Mouse (Mus musculus) telencephalon, adult 2 months (tissue): ENCODE results near the gene Bbs7.
A peak's percentile ranks its signal among the peaks of the same experiment; 100 is the strongest.
"Not testable (repeated sequence)": the region's sequence is repeated elsewhere in the genome, so short reads cannot be mapped to it uniquely, and the experiment has no call there.

Experiments
- DNase-seq: peaks from one replicate; pipeline ENCODE4 v3.0.0-alpha.2; 2011; ENCODE audit warnings: low read depth, low spot score

The Bbs7 gene

DNA sequence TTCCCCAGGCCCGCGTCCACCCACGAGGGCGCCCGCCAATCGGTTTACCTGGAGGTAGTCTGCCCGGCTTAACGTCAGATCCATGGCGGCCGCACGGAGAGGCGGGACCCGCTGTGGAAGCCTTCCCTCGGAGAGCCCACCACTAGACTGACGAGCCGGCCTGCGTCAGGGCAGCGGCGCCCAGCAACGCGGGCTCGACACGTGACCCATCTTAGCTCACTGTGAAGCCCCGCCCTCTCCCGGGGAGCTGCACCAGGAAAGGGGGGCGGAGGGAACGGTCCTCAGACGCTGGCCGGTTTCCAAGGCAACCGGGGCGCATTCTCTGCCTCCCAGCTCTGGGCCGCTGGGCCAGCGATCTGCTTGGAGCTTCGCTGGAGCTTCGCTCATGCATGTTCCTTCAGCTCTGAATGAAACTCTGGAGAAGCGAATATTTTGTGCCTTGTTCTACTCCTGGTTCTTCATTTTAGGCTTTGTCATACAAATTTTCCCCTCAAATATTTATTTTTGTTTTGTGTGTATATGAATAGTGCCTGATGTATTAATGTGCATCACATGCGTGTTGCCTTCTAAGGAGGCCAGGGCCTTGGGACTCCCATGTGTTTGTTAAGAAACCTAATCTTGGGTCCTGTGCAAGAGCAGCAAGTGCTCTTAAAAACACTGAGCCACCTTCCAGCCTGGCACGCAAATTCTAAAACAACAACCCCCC, at the start of gene Bbs7:
Gene Bbs7 (minus strand): TSS at position 276 of the 706 bp plus-strand sequence.
- DNase-seq, result peak; percentile 95

DNA sequence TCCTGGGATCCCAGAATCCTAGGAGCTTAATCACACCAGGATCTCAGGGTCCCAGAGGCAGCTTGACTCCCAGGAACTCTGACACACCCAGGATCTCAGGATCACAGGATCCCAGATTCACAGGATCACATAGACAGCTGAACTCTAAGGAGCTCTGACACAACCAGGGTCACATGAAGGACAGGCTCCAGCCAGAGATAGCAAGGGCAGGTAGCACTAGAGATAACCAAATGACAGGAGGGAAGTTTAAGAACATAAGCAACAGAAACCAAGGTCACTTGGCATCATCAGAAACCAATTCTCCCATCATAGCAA, 31.9 kb upstream of the Bbs7 start:
- not testable (repeated sequence) for DNase-seq

DNA sequence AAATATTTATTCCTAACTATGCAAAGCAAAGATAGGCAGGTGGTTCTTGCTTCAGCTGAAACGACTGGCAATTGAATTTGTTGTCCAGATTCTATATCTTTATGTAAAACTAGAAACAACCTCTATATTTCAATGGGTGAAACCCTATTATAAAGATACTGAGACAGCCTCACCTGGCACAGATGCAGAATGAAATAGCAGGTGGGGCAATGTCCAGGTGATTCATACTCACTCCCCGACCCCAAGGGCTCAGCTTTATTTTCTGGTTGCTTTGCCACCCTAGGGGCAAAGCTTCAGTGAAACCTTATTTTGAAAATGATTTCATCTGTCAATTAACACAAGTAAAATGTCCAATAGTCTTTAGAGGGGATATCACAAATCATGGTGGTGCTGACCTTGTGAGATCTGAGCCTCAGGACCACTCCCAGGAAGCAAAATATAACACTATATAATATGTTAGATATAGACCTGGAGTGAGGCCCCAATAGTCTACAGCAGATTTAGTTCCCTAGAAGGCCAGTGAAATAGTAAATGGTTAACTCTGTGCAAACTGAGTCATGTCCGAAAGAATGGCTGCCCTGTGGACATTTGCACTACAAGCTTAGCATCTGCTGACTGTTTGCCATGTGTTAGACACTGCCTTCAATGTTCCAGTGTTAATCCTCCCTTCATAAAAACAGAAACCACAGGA, 31.4 kb upstream of the Bbs7 start:
- no peak for DNase-seq

DNA sequence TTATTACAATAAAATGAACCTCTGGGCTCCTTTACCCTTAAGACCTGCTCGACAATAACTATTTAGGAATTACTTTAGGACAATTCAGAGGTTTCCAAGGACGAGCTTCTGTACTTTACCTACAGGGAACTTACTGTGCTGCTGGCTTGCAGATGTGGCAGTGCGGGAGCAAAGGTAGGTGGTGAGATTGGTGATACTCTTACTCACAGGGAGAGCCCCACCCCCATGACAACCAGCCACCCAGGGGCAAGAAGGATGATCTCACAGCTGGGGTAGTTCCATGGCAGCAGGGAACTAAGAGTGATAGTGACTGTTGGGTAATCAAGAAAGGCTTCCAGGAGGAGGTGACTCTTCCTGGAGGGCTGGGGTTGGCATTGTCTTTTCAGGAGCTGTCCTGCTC, 30.1 kb upstream of the Bbs7 start:
- no peak for DNase-seq

DNA sequence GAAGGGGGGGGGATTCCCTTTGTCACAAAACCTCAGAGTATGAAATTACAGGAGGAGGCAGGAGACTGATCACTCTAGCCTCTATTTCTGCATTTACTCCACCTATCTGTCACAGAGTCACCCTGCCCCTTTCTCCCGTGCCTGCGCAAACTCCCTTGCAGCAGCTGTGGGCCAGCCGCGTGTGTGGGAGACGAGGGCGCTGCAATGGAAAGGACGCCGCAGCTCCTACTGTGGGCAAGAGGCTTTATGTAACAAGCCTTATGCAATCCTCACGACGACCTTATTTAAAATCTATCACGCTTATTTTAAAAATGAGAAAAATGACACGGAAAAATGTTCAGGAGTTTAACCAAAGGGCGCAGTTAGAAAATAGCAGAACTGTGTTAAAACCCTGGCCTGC, 29.5 kb upstream of the Bbs7 start:
- peak; percentile 59 for DNase-seq

DNA sequence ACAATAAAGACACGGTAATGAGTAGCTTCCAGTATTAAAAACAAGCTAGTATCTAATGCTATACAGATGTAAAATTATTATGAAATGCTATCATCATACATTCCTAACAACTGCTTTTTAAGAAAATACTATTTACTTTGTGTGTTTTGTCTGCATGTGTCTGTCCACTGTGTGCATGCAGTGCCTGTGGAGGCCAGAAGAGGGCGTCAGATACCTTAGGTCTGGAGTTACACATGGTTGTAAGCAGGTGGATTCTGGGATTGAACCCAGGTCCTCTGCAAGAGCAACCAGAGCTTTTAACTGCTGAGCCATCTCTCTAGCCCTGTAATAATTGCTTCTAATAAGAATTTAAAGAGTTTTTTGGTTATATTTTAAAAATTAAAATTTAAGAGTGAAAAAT, 27.5 kb upstream of the Bbs7 start:
- DNase-seq, result no peak

DNA sequence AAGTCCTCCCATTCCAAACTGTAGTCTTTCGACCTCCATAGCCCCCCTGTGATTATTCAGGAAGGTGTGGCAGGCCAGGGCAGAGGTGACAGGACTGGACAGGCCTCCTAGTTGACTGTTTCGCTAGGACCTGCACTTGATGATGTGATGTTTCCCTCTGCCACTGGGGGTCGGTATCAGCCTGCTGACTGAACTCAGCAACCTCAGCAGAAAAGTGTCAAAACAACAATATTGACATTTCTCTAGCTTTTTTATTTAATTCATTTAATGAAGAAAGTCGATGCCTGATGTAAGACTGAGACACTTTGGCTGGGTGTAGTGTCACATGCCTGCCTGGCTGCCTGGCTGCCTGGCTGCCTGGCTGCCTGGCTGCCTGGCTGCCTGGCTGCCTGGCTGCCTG, 22.2 kb upstream of the Bbs7 start:
- DNase-seq, result no peak

DNA sequence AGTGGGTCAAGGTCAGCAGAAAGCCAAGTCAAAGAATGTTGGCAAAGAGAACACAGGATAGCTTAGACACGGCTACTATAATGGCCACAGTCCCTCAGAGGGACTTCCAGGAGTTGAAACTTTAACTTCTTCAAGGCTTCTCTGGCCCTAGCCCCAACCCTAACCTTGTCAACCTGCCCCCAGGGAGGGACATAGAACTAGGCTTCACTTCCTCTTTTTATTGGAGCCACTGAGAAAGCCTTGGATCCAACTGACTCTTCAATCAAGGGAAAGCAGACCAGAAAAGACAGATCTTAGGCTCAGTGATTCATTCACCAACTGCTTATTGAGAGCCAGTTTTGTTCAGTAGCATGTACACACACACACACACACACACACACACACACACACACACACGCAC, 13.5 kb upstream of the Bbs7 start:
- no peak for DNase-seq

DNA sequence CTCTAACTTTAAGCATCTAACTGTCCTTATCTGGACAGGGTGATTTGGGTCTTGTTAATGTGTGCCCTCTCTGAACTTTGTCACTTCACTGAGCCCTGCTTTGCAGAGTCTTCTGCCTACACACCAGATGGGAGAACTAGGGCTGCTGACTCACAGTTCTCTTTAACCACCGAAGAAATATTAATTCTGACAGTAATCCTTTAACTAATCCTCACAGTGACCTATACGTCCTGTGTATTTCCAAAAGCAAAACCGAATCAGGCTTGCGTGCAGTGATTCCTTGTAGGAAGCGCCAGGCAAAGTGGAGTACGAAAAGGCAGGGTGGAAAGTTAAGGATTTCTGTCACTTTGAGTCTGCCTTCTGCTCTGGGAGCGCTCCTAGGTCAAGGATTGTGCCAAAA, 4.9 kb upstream of the Bbs7 start:
- no peak for DNase-seq

DNA sequence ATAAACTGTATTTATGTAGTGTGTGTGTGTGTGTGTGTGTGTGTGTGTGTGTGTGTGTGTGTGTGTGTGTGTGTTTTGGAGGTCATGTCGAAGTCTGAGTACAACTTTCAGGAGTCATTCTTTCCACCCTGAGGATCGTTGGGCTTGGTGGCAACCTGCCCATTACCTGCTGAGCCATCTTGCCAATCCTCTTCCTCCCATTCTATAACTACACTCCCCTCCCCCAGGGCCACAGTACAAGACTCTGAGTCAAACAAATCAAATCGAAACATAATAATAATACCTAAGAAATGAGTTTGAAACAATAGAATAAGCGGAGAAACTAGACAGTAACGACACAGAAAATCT, 605 bp upstream of the Bbs7 start:
- no peak for DNase-seq

DNA sequence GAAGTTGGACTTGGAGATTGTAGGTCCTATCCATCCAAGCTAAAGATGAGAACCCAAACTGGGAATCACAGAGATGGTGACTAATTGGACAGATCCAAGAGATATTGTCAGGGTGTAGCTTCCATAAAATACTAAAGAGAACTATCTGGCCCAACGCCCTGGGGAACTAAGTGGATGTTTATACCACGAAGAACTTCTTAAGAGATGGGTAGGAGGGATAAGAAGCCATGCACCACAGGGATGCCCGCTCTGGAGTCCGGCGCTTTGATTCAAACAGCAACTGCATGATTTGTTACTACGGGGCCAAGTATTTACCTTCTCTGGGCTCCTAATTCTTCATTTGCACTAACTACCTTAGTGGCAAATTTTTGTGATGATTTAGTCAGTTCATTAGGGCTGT, 590 bp downstream of the Bbs7 start:
- peak; percentile 5 for DNase-seq

DNA sequence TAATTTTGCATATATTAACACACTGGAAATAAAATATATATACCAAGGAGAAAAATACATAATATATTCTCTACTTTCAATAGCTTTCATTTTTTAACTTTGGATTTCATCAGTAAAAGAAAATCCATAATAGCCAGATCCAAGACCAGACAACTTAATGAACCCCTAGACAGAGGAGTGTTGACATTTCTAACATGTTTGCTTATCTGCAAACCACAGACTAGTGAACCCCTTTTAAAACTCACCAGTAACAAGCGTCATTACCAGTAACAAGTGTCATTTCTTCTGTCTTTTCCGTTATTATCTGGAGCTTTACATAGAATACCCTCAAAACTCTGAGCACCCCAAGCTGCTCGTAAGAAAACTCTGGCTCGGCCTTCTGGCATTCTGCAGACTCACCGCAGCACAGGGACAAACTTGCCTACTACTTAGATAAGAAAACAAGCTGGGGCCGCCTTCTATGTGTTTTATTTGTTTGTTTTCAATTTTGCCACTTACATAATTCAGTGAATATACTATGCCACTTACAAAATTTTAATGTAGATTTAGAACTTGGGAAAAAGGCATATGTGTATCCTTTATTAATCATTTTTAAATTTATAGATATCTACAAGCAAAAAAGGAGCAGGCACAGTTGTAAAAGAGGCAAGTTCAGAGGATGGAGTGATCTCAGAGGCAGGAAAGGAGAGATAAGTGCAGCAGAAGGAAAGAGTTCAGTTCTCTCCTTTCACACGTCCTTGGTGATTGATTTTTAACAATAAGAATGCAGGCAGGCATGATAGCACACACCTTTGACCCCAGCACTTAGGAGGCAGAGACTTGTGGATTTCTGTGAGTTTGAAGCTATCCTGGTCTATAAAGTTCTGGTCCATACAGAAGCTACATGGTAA, 7.1 kb downstream of the Bbs7 start:
- DNase-seq, result no peak

DNA sequence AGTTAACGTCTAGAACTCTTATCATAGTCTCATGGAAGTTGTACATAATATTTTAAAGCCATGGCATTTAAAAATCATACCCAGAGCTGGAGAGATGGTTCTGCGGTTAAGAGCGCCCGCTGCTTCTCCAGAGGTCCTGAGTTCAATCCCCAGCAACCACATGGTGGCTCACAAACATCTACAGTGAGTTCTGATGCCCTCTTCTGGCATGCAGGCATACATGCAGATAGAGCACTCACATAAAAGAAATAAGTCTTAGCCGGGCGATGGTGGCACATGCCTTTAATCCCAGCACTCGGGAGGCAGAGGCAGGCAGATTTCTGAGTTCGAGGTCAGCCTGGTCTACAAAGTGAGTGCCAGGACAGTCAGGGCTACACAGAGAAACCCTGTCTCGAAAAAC, 13.5 kb downstream of the Bbs7 start:
- not testable (repeated sequence) for DNase-seq

DNA sequence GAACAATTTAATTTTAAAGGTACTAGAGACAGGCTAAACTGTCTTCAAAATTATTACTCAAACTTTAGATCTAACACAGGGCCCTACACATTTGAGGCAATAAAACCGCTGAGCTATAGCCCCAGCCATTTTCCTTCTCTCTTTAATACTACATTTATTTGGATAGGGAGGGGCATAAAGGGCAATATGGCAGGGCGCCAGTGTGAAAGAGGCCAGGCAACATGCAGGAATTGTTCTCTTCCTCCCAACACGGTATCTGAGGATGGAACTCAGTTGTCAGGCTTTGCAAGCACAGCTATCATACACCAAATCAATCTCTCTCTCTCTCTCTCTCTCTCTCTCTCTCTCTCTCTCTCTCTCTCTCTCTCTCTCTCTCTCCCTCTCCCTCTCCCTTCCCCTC, 14.5 kb downstream of the Bbs7 start:
- DNase-seq, result no peak

DNA sequence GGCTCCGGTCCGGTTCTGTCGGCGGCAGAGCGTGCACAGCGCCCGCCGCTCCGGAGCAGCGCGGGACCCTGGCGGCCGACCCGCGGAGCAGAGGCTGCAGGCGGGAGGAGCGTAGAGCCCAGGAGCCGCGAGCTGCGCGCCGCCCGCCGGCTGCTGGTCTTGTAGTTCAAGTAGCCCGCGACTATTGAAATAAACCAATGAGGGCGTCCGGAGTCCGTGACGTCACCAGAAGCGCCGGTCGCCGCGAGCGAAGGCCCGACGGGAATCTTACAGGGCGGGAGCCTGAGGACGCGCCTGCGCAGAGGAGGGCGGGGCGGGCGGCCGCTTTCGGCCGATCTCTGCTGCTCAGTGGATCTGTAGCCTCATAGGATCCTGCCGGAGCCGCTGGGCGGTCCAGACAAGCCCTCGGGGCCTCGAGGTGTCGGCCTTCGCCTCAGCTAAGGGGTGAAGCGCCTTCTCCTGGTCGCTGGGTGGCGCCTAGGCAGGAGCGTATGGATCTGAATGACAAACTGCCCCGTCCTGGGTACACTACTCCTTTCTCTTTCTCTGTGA, 41.4 kb downstream of the Bbs7 start, which contains the start of gene Ccna2:
Gene Ccna2 (minus strand): TSS at position 324 of the 552 bp plus-strand sequence.
- DNase-seq, result peak; percentile 95

DNA sequence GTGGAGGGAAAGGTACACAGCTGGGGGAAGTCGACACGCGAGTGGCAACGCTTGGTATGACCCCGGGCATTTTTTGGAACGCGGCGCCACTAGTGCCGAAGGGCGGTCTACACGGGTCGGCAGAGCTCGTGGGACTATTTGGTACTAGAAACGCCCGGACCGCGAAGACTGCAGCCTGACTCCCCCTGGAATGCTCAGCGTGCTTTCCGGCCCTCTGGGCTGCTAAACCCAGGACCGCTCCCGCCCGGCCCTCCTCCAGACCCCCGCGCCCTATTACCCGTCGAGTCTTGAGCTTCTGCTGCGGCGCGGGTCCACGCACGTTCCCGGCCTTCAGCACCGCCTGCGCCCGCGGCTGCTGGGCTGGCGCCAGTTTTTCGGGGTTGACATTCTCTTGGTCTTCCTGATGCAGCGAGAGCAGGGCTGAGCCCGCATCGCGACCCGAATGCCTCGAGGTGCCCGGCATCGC, 41.9 kb downstream of the Bbs7 start:
- no peak for DNase-seq

DNA sequence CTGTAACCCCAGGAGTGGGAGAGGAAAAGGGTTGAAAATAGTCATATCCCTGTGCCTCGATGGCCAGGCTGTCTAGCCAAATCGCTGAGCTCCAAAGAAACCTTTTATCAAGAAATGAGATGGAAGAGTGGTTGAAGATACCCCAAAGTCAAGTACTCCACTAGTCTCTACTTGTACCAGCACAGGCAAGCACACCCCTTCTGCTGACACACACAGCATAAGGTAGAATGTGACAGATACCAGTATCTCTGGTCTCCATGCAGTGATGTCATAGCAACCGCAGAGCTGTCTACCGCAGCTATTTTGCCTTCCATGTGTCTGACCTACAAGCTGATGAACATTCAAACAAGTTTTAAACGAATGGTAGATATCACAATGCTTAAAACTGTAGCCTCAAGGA, 43.4 kb downstream of the Bbs7 start:
- no peak for DNase-seq

DNA sequence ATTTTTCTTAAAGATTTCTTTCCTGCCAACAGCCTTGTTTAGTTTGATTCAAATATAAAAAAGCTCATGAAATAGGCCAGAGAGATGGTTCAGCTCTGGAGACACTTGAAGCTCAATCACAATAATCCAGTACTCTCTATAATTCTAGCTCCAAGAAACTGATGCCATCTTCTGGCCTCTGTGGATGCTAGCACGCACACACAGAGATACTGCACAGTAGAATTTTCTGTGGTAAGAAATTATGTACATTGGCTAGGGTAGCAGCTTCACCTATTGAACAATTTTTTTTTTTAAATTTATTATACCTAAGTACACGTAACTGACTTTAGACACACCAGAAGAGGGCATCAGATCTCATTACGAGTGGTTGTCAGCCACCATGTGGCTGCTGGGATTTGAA, 49.6 kb downstream of the Bbs7 start:
- no peak for DNase-seq

DNA sequence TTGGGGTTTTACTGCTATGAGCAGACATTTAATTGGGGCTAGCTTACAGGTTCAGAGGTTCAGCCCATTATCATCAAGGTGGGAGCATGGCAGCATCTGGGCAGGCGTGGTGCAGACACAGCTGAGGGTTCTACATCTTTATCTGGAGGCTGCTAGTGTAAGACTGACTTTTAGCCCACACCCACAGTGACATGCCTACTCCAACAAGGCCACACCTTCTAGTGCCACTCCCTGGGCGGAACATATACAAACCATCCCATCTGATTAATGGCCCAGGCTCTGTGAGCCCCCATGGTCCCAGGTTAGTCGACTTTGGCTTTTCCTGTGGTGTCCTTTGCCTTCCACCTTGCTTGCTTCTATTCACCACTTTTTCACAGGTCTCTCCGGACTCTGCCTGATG, 53.7 kb downstream of the Bbs7 start:
- DNase-seq, result no peak

DNA sequence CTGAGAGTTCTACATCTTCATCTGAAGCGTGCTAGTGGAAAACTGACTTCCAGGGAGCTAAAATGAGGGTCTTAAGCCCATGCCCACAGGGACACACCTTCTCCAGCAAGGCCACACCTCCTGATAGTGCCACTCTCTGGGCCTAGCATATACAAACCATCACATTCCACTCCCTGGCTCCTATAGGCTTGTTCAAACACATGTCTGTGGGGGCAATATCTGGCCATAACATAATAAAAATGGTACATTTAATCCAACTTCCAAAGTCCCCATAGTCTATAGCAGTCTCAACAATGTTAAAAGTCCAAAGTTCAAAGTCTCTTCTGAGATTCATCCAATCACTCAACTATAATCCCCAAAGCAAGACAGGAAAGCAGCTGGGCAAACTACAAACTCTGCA, 55.7 kb downstream of the Bbs7 start:
- DNase-seq, result no peak

DNA sequence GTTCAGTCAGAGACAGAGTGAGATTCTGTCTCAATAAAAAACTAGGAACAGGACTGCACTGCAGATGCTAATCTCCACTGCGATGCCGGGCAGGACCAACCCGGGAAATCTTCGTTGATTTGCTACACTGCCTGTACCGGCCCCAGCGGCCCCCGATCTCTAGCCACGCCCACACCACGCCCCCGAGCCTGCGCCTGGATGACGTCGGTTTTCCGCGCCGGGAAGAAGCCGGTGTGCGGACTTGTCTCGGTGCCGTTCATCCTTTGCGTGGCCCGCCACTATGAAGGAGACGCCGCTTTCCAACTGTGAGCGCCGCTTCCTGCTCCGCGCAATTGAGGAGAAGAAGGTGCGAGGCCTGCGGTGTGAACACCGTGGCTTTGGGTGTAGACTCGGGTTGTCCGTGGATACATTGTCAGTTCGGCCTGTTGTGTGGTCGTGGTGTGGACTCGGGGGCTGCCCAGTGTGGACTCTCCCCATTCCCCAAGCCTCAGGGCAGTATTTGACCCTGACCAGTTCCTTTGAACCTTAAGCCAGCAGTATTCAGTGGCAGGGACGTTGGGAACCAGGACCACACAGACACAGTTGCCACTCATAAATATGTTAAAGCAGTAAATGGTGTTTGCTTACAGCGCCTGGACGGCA, 60.8 kb downstream of the Bbs7 start, which contains the start of gene Exosc9:
Gene Exosc9 (plus strand): TSS at position 201 of the 642 bp plus-strand sequence.
- peak; percentile 81 for DNase-seq
